Mouse (Mus musculus): ENCODE data around the gene Tanc2. TPM values are rescaled to one million over a fixed set of nuclear protein-coding genes. Genes with fewer than 3 reads are reported as not detected.
A peak's percentile ranks its signal among the peaks of the same experiment; 100 is the strongest.

The Tanc2 gene
- polyA plus RNA-seq, 1 experiment from 2014 or later: 7.1 TPM

- no peaks in the 10 kb centered on the region for H3K4me1 ChIP-seq (ENCODE audit: insufficient read depth, low read length)
- no peaks in the 10 kb centered on the region for H3K36me3 ChIP-seq (ENCODE audit: insufficient read depth, low read length)
- no peak for ATAC-seq (ENCODE audit: low FRiP score, low TSS enrichment)
- no peaks in the 10 kb centered on the region for H3K9me3 ChIP-seq (ENCODE audit: low read length)
- no peak overlapping the region for H3K27ac ChIP-seq (ENCODE audit: low read length)
- H3K4me2 ChIP-seq (replicated peaks; ENCODE audit: low read depth, low read length): no peak overlapping the region
- H3K9ac ChIP-seq (replicated peaks; ENCODE audit: low read length): no peak overlapping the region
- H3K27me3 ChIP-seq (ENCODE audit: insufficient read depth, low read length): no peaks in the 10 kb centered on the region
- WGBS: 87% methylated on average over 8 of the region's 8 CpGs
- H3K4me3 ChIP-seq (ENCODE audit: low read length): no peak overlapping the region
These were observed 344.0 kb downstream of the Tanc2 start for GRCm38 (mm10) chr11:105933746-105934145.

GRCm38 (mm10) chr11:105934303-105934711 is 344.5 kb downstream of the Tanc2 start:
- Histone ChIP-seq H3K4me2 (replicated peaks; ENCODE audit: low read depth, low read length) (no peak overlapping the region), H3K36me3 (ENCODE audit: insufficient read depth, low read length) (no peaks in the 10 kb centered on the region), H3K9me3 (ENCODE audit: low read length) (no peaks in the 10 kb centered on the region), H3K4me3 (ENCODE audit: low read length) (no peak overlapping the region), H3K9ac (replicated peaks; ENCODE audit: low read length) (no peak overlapping the region), H3K27ac (ENCODE audit: low read length) (no peak overlapping the region), H3K4me1 (ENCODE audit: insufficient read depth, low read length) (no peaks in the 10 kb centered on the region), H3K27me3 (ENCODE audit: insufficient read depth, low read length) (no peaks in the 10 kb centered on the region)
- WGBS: 75% methylated on average over 5 of the region's 5 CpGs
- ATAC-seq (ENCODE audit: low FRiP score, low TSS enrichment): no peak

- no peak overlapping the region for H3K9ac ChIP-seq (replicated peaks; ENCODE audit: low read length)
- H3K4me2 ChIP-seq (replicated peaks; ENCODE audit: low read depth, low read length): no peak overlapping the region
- 55% methylated on average over 6 of the region's 6 CpGs for WGBS
- H3K36me3 ChIP-seq (ENCODE audit: insufficient read depth, low read length): no peaks in the 10 kb centered on the region
- ATAC-seq (ENCODE audit: low FRiP score, low TSS enrichment): no peak
- H3K4me3 ChIP-seq (ENCODE audit: low read length): no peak overlapping the region
- H3K27me3 ChIP-seq (ENCODE audit: insufficient read depth, low read length): no peaks in the 10 kb centered on the region
- H3K4me1 ChIP-seq (ENCODE audit: insufficient read depth, low read length): no peaks in the 10 kb centered on the region
- H3K9me3 ChIP-seq (ENCODE audit: low read length): no peaks in the 10 kb centered on the region
- H3K27ac ChIP-seq (ENCODE audit: low read length): no peak overlapping the region
These were observed 345.0 kb downstream of the Tanc2 start for GRCm38 (mm10) chr11:105934816-105935215.

GRCm38 (mm10) chr11:105935496-105935895 is 345.7 kb downstream of the Tanc2 start:
- no peaks in the 10 kb centered on the region for H3K9me3 ChIP-seq (ENCODE audit: low read length)
- no peak for ATAC-seq (ENCODE audit: low FRiP score, low TSS enrichment)
- H3K4me1 ChIP-seq (ENCODE audit: insufficient read depth, low read length): no peaks in the 10 kb centered on the region
- no peak overlapping the region for H3K27ac ChIP-seq (ENCODE audit: low read length)
- H3K27me3 ChIP-seq (ENCODE audit: insufficient read depth, low read length): no peaks in the 10 kb centered on the region
- no peak overlapping the region for H3K4me3 ChIP-seq (ENCODE audit: low read length)
- no peak overlapping the region for H3K9ac ChIP-seq (replicated peaks; ENCODE audit: low read length)
- WGBS: 86% methylated on average over 8 of the region's 8 CpGs
- H3K36me3 ChIP-seq (ENCODE audit: insufficient read depth, low read length): no peaks in the 10 kb centered on the region
- no peak overlapping the region for H3K4me2 ChIP-seq (replicated peaks; ENCODE audit: low read depth, low read length)

GRCm38 (mm10) chr11:105936200-105936599 is 346.4 kb downstream of the Tanc2 start:
- H3K4me2 ChIP-seq (replicated peaks; ENCODE audit: low read depth, low read length): no peak overlapping the region
- no peaks in the 10 kb centered on the region for H3K9me3 ChIP-seq (ENCODE audit: low read length)
- no peak for ATAC-seq (ENCODE audit: low FRiP score, low TSS enrichment)
- no peaks in the 10 kb centered on the region for H3K27me3 ChIP-seq (ENCODE audit: insufficient read depth, low read length)
- H3K9ac ChIP-seq (replicated peaks; ENCODE audit: low read length): no peak overlapping the region
- H3K36me3 ChIP-seq (ENCODE audit: insufficient read depth, low read length): no peaks in the 10 kb centered on the region
- 83% methylated on average over 6 of the region's 6 CpGs for WGBS
- no peak overlapping the region for H3K4me3 ChIP-seq (ENCODE audit: low read length)
- no peaks in the 10 kb centered on the region for H3K4me1 ChIP-seq (ENCODE audit: insufficient read depth, low read length)
- H3K27ac ChIP-seq (ENCODE audit: low read length): no peak overlapping the region

- no peaks in the 10 kb centered on the region for H3K9me3 ChIP-seq (ENCODE audit: low read length)
- no peak overlapping the region for H3K4me2 ChIP-seq (replicated peaks; ENCODE audit: low read depth, low read length)
- no peak for ATAC-seq (ENCODE audit: low FRiP score, low TSS enrichment)
- WGBS: 93% methylated on average over 3 of the region's 3 CpGs
- no peaks in the 10 kb centered on the region for H3K27me3 ChIP-seq (ENCODE audit: insufficient read depth, low read length)
- H3K4me1 ChIP-seq (ENCODE audit: insufficient read depth, low read length): 0 out of 2 replicates have a peak, but pooled peaks cover 2% of the 10 kb centered on the region
- H3K27ac ChIP-seq (ENCODE audit: low read length): no peak overlapping the region
- no peak overlapping the region for H3K4me3 ChIP-seq (ENCODE audit: low read length)
- no peak overlapping the region for H3K9ac ChIP-seq (replicated peaks; ENCODE audit: low read length)
- H3K36me3 ChIP-seq (ENCODE audit: insufficient read depth, low read length): no peaks in the 10 kb centered on the region
These were observed 347.2 kb downstream of the Tanc2 start for GRCm38 (mm10) chr11:105936974-105937373.

- no peaks in the 10 kb centered on the region for H3K9me3 ChIP-seq (ENCODE audit: low read length)
- no peaks in the 10 kb centered on the region for H3K36me3 ChIP-seq (ENCODE audit: insufficient read depth, low read length)
- H3K4me3 ChIP-seq (ENCODE audit: low read length): no peak overlapping the region
- H3K27ac ChIP-seq (ENCODE audit: low read length): no peak overlapping the region
- WGBS: 70% methylated on average over 9 of the region's 9 CpGs
- H3K9ac ChIP-seq (replicated peaks; ENCODE audit: low read length): no peak overlapping the region
- H3K4me1 ChIP-seq (ENCODE audit: insufficient read depth, low read length): peaks cover 13% of the 10 kb centered on the region; the same call in 1 of the 2 replicates
- no peak overlapping the region for H3K4me2 ChIP-seq (replicated peaks; ENCODE audit: low read depth, low read length)
- no peak for ATAC-seq (ENCODE audit: low FRiP score, low TSS enrichment)
- no peaks in the 10 kb centered on the region for H3K27me3 ChIP-seq (ENCODE audit: insufficient read depth, low read length)
These were observed 349.0 kb downstream of the Tanc2 start for GRCm38 (mm10) chr11:105938771-105939170.

GRCm38 (mm10) chr11:105941973-105942372 is 352.2 kb downstream of the Tanc2 start:
- WGBS: 67% methylated on average over 8 of the region's 8 CpGs
- Histone ChIP-seq H3K27me3 (ENCODE audit: insufficient read depth, low read length) (no peaks in the 10 kb centered on the region), H3K9ac (replicated peaks; ENCODE audit: low read length) (no peak overlapping the region), H3K9me3 (ENCODE audit: low read length) (no peaks in the 10 kb centered on the region), H3K27ac (ENCODE audit: low read length) (no peak overlapping the region), H3K4me2 (replicated peaks; ENCODE audit: low read depth, low read length) (no peak overlapping the region), H3K4me1 (ENCODE audit: insufficient read depth, low read length) (peaks cover 19% of the 10 kb centered on the region), H3K4me3 (ENCODE audit: low read length) (no peak overlapping the region), H3K36me3 (ENCODE audit: insufficient read depth, low read length) (no peaks in the 10 kb centered on the region)
- ATAC-seq (ENCODE audit: low FRiP score, low TSS enrichment): no peak

GRCm38 (mm10) chr11:105943133-105944102 is 353.6 kb downstream of the Tanc2 start:
- H3K4me1 ChIP-seq (ENCODE audit: insufficient read depth, low read length): peaks cover 19% of the 10 kb centered on the region
- no peaks in the 10 kb centered on the region for H3K27me3 ChIP-seq (ENCODE audit: insufficient read depth, low read length)
- WGBS: 4% methylated on average over 46 of the region's 47 CpGs
- H3K36me3 ChIP-seq (ENCODE audit: insufficient read depth, low read length): no peaks in the 10 kb centered on the region
- peak overlapping the region; percentile 79 for H3K9ac ChIP-seq (replicated peaks; ENCODE audit: low read length)
- H3K27ac ChIP-seq (ENCODE audit: low read length): peak overlapping the region; percentile 86
- peak overlapping the region; percentile 97 for H3K4me2 ChIP-seq (replicated peaks; ENCODE audit: low read depth, low read length)
- ATAC-seq (ENCODE audit: low FRiP score, low TSS enrichment): peak; percentile 62; the same call in 1 of the 2 replicates
- H3K4me3 ChIP-seq (ENCODE audit: low read length): peak overlapping the region; percentile 66
- H3K9me3 ChIP-seq (ENCODE audit: low read length): no peaks in the 10 kb centered on the region

GRCm38 (mm10) chr11:105944126-105944621 is 354.4 kb downstream of the Tanc2 start:
- peak; percentile 72; the same call in 1 of the 2 replicates for ATAC-seq (ENCODE audit: low FRiP score, low TSS enrichment)
- Histone ChIP-seq H3K9me3 (ENCODE audit: low read length) (no peaks in the 10 kb centered on the region), H3K27ac (ENCODE audit: low read length) (peak overlapping the region; percentile 86), H3K9ac (replicated peaks; ENCODE audit: low read length) (peak overlapping the region; percentile 79), H3K36me3 (ENCODE audit: insufficient read depth, low read length) (no peaks in the 10 kb centered on the region), H3K27me3 (ENCODE audit: insufficient read depth, low read length) (no peaks in the 10 kb centered on the region), H3K4me1 (ENCODE audit: insufficient read depth, low read length) (peaks cover 19% of the 10 kb centered on the region), H3K4me3 (ENCODE audit: low read length) (peak overlapping the region; percentile 66), H3K4me2 (replicated peaks; ENCODE audit: low read depth, low read length) (peak overlapping the region; percentile 97)
- WGBS: under 1% methylated on average over 52 of the region's 59 CpGs
